Mouse (Mus musculus) kidney, adult 2 months (tissue): ENCODE data around the gene 1700020A23Rik.

ENCODE experiments used
- CTCF ChIP-seq: fragments of 200-500 bp; conservative IDR thresholded peaks from 2 replicates; pipeline ENCODE4 v1.5.1; 2011; ENCODE audit warnings: low read depth, mild to moderate bottlenecking, control low read depth, low read length, moderate library complexity, mixed read lengths; ENCODE audit not compliant: insufficient read depth, insufficient read length
- POLR2A ChIP-seq: fragments of 200-500 bp; IDR thresholded peaks from one replicate; pipeline ENCODE4 v1.6.1; 2011; ENCODE audit warnings: low read depth, low read length, control low read depth

- TF ChIP-seq CTCF (no peak), POLR2A (no peak)
Observed at GRCm38 (mm10) chr2:130386212-130386611, 18.8 kb upstream of the 1700020A23Rik start.
